Mouse (Mus musculus): ENCODE measurements around the gene Gm47289. TPM values are rescaled to one million over a fixed set of nuclear protein-coding genes. Genes with fewer than 3 reads are reported as not detected.

Gene Gm47289
- total RNA-seq (2021), result not detected

DNA sequence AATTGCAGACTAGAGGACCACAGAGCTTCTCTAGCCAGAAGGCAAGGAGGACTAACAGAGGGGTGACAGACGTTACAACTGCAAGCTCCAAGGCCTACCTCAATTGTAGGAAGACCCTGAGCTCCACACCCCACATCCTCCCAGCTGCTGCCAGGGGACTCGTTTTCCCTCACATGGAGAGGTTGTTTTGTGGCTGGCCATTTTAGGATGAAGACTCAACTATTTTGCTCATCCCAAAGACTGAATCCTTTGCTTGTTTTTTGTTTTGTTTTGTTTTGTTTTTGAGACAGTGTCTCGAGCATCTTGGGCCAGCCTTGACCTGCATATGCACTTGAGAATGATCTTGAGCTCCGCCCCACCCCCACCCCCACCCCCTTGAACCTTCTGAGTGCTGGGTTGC is at the start of gene Gm47289:
Gene Gm47289 (plus strand): TSS at position 301 of the 400 bp plus-strand sequence.
- no peak for DNase-seq (ENCODE audit: low spot score in 2 of 2)
- intact Hi-C loops (cut with DNase I), result loop anchor here (10.0 kb wide), 1 partner anchor 196 kb away; the partner anchor contains the start of gene Xylb

DNA sequence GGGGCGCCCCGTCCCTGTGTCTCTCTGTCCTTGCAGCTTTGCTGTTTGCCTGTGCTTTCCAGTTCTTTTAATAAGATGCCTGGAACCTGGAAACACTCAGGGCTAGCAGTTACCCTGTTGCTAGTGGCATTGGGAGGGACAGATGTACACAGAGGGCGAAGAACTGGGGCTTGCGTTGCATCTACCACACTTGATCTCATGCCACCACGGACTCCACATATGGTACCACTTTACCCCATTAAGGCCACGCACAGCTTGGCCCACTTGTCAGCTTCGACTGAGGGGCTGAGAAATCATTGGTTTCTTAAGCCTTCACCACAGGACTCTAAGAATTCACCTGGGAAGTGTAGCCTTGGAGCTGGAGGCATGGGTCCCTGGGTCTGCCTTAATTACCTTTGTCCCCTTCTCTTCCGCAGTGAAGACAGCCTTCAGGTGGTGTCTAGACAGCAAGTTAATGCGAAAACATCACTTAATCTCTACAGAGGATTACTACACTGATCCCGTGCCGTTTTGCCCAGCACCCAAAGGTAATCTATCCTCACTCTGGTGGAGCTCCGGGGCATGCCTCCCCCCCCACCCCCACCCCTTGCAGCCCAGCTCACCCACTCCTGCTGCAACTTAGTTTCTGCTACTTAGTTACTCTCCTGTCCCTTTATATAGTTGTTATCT is 49.1 kb upstream of the Gm47289 start:
- intact Hi-C loops (cut with DNase I), result loop anchor here (10.0 kb wide), 1 partner anchor 235 kb away; the partner anchor contains the start of gene Myd88
- no peak for DNase-seq (ENCODE audit: low spot score in 2 of 2)

DNA sequence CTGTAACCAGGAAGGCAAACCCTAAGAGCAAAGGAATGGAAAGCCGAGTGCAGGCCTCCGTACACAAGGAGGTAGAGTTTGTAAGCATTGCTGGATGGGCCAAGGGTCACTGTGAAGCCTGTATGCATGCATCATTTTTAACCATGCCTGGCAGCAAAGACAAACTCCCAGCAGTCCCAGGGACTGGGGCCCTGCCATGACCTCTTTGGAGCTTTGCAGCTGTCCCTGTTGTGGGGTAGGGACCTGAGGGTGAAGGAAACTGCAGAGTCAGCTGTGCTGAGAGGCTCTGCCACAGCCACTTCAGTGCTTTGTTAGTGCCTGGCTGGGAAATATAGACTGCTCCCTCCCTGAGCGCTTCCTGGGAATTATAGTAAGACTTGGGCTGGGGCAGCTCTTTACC is 48.3 kb upstream of the Gm47289 start:
- intact Hi-C loops (cut with DNase I), result no loop called here
- no peak for DNase-seq (ENCODE audit: low spot score in 2 of 2)

DNA sequence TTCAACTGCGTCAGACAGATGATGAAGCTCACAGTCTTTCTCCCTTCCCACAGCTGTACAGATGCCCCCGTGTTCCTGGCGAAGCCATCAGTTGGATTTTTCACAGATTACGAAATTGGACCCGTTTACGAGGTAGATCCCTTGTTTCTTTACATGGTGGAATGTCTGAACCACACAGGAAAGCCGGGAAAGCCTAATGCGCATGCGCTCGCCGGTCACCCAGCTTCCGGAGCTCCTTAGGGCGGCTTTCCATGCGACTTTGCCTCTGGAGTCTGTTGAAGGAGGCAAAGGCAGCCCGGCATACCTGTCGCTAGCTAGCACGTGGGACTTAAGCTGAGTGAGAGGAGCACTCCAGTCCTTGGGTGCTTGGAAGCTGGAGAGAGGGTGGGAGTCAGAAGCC is 44.0 kb upstream of the Gm47289 start:
- intact Hi-C loops (cut with DNase I), result no loop called here
- DNase-seq (ENCODE audit: low spot score in 2 of 2), result no peak

DNA sequence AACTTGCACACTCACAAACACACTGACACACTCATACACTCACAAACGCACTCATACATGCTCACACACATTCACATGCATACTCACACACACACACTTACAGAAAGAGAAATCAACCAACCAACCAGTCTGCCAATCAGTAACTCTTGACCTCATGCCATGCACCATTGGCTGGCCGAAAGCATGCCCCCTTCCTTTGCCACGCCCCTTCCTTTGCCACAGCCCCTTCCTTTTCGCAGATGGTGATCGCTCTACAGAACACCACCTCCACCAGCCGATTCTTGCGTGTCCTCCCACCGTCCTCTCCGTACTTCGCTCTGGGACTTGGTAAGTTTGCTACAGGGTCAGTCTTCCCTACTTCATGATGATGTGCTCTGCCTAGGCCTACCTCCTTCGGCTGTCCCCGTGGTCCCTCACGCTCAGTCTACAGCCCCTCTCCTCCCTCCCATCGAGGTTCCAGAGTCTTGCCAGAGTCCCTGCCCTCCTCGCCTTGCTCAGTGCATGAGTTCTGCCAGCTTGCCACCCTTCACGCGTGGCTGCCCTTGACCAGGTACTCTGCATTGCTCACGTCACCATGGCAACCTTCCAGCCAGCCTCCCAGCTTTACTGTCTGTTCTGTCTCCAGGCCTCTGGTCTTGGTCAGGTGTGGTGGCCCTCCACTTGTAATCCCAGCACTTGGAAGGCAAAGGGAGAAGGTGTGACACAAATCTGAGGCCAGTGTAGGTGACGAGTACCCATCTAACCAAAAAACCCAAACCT is 39.4 kb upstream of the Gm47289 start:
- DNase-seq (ENCODE audit: low spot score in 2 of 2), result no peak
- intact Hi-C loops (cut with DNase I), result no loop called here

DNA sequence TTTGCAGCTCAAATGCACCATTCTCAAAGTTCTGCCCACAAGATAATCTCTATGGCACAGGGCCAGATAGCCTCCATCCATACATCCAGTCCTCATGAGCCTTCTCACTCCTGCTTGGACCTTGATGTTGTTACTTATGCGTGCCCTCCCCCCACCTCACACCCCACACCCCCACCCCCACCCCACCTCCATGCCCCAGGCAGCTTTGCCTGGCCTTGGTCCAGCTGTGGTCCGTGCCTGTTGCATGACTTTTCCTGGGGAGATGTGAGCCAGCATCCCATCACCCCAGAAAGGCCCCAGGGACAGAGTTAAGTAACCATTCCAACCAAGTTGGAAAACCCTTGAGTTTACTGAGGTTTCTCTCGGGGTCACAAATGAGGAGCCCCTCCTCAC is 38.8 kb upstream of the Gm47289 start:
- intact Hi-C loops (cut with DNase I), result no loop called here
- DNase-seq (ENCODE audit: low spot score in 2 of 2), result no peak

DNA sequence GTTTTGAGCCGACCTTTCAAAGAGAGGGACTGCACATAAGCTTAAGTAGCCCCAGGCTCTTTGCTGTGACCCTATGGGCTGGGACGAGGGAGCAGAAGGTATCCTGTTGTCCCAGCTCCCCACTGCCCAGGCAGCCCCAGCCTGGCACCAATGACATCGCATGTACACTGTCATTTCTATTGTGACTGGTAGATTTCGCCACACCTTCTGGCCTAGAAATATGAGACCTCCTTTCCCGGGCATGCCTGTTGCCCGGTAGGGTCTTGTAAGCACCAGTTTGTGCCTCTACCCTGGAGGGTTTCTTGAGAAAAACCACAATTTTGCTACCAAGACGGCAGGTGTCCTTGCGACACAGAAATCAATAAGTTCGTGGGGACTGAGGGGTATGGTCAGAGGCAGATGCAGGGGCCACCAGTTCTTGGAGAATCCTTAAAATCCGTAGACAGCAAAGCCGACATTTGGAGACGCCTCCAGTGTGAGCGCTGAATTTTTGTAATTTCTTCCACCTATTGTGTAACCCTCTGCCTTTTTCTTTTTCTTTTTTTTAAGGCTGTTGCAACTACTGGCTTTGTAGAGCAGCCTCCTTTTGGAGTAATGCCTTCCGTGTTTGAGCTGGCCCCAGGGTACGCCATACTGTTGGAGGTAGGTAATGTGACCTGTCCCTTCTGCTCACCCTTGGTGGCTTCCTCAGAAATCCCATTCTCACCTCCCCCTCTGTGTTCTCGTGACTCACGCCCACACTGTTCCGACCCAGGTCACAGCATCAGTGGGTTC is 36.2 kb upstream of the Gm47289 start:
- intact Hi-C loops (cut with DNase I), result no loop called here
- no peak for DNase-seq (ENCODE audit: low spot score in 2 of 2)

DNA sequence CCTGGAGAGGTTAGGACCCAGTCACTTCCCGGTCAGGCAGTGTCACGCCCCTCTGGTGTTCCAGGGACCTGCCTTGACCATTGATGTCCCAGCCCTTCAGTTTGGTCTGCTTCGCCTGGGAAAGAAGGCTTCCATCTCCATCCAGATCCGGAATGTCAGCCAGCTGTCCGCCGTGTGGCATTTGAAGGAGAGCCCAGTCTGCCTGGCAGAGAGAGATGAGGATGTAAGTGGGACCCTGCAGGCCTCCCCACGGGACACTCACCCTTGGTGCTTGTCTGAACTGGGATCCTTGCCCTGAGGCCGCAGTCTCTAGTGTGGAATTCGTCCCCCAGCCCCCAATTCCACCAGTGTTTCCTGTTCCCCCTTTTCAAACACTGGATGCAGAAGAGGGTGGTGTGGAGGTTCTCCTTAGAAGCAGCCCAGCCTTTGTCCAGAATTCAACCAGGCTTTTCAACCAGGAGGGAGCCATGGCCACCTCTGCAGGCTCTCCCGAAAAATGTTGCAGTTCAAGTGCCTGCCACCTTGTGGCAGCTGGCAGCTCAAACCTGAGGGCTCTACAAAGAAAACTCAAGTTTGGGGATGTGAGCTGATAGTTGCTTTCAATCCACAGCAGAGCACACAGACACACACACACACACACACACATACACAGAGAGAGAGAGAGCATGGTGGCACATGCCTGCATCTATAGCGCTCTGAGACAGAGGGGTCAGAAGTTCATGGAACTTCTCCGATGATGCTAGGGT is 30.4 kb upstream of the Gm47289 start:
- DNase-seq (ENCODE audit: low spot score in 2 of 2), result no peak
- intact Hi-C loops (cut with DNase I), result no loop called here

DNA sequence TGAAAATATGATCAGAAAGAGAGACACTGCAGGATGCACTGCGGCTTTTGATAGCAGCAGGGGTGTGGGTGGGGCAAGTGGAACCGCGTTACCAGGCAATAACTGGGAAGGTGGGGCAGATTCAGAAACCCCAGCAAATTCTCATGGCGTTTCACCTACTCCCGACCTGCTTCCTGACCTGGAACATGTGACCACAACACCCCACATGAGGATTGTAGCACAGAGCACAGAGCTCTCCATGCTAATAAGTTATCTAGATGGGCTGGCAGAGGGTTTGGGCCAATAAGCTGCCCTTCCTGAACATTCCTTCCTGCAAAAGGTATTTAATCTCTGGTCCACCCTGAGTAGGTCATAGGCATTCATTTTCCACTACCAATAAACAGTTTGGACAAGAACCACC is 28.3 kb upstream of the Gm47289 start:
- DNase-seq (ENCODE audit: low spot score in 2 of 2), result no peak
- intact Hi-C loops (cut with DNase I), result no loop called here

DNA sequence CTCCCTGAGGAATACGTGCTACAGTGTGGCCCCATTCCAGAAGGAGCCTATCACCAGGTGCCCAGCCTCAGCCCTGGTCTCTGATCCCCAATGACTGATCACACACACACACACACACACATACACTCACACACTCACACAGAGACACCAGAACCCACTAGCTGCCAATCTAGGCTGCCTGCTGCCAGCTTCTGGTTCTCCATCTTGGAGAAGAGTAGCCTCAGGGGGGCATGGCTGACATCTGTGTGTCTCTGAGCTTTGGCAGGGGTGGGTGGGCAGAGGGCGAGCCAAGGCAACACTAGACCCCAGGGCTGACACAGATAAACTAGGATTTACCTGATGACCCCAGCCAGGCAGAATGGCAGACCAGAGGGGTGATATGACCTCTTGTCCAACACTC is 20.1 kb upstream of the Gm47289 start:
- intact Hi-C loops (cut with DNase I), result no loop called here
- DNase-seq (ENCODE audit: low spot score in 2 of 2), result no peak

DNA sequence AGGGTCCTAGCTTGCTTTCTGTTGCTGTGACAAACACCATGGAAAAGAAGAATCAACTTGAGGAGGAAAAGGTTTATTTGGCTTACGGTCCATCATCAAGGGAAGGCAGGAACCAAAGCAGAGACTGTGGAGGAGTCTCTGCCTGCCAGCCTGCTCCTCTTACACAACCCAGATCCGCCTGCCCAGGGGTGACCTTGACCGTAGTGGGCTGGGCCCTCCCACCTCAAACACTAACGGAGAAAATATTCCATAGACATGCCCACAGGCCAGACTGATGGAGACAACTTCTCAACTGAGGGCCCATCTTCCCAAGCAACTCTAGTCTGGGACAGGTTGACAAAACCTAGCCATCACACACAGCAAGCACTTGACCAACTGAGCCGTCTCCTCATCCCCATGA is 16.9 kb upstream of the Gm47289 start:
- intact Hi-C loops (cut with DNase I), result no loop called here
- DNase-seq (ENCODE audit: low spot score in 2 of 2), result no peak

DNA sequence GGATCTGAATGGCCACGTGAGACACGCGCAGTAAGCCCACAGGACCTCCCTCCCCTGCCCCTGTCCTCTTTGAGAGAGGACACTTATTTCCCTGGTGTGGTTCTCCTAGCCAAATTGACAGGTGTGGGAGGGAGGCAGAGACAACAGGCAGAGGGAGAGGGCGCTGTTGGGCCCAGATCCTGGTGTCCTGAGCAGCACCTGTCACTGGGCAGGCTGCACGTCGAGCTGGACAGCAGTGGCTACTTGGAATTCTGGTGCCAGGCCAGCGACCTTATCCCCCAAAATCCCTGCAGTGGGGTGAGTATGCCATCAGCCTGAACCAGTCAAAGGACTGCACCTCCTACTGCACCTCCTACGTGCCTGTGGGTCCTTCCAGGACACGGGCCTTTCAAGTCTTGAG is 15.6 kb upstream of the Gm47289 start:
- DNase-seq (ENCODE audit: low spot score in 2 of 2), result no peak
- intact Hi-C loops (cut with DNase I), result no loop called here

DNA sequence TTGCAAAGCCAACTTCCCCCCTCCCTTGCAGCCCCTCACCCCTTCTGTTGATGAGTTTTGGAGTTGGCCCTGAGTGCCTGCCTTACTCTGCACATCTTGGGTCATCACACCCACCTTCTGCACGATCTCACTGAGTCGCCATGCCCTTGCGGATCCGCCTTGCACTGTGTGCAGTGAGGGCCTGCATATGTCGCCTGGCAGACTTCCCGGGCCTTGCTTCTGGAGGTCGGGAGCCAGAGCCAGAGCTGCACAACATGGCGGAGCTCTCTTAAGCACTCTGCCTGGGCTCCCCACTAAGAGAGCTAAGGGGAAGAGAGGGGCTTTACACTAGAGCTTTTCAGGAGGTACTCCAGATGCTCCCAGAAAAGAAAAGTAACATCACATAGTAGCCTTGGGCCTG is 14.3 kb upstream of the Gm47289 start:
- DNase-seq (ENCODE audit: low spot score in 2 of 2), result no peak

DNA sequence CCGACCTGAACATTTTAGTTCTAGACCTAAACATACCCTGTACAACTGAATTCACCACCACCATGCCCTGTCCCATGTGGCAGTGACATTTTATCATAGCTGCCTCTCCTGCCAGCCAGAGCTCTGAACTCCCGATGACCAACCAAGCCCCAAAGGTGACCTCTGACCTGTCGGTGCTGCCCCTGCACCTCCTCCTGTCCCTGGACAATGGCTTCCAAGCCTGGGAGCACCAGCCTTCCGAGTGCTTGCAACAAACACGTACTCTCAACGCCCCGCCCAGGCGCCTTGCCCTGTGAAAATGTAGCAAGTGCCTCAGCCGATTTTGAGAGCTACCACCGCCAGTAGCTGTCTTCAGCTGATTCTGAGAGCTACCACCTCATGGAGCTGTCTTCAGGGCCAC is 13.8 kb upstream of the Gm47289 start:
- intact Hi-C loops (cut with DNase I), result no loop called here
- no peak for DNase-seq (ENCODE audit: low spot score in 2 of 2)

More for the DNA sequence above, 14.3 kb upstream of the Gm47289 start:
- intact Hi-C loops (cut with DNase I), result no loop called here

DNA sequence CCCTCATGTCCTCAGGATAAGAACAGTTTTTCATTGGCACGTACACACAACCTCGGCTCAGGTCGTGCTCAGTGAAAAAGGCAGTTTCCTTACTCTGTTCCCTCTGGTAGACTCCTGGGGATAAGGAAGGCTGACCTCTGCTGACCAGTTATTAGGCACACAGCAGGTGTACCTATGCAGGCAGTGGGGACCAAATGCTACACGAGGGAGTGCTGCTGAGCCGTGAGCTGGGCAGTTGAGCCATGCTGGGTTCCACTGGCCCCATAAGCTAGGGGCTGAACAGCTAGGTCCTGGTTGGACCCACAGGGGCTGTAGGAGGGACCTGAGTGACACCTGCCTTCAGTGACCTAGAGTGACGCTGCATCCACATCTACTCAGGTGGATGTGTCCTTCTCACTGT is 13.3 kb upstream of the Gm47289 start:
- DNase-seq (ENCODE audit: low spot score in 2 of 2), result no peak
- intact Hi-C loops (cut with DNase I), result no loop called here

DNA sequence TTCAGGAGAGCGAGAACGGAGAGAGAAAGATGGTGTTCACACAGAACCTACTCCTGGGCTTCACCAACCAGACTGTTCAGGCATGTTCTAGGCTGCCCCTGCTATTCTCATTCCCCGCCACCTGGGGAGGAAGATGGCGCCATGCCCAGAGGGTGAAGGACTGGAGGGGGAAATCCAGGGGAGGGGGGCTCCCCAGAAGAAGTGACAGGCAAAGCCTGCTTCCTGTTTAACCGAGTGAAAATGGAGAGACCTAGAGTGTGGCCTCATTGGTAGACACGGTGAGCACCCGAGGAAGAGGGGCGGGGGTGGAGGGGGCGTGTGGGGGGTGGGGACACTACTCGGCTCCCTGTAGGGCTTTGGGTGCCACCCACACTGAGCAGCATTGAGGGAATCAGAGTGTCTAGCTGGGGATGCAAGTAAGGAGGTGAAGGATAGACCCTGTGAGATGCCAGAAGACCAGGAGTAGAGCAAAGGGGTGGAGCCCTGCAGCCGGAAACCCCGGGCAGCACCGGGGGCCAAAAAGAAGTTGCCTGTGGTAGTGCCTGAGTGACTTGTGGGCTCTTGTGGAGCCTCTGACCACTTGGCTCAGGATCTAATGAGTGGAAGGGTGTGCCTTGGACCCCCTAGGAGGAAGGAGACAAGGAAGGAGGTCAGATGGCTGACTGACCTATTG is 12.7 kb upstream of the Gm47289 start:
- intact Hi-C loops (cut with DNase I), result no loop called here
- no peak for DNase-seq (ENCODE audit: low spot score in 2 of 2)

DNA sequence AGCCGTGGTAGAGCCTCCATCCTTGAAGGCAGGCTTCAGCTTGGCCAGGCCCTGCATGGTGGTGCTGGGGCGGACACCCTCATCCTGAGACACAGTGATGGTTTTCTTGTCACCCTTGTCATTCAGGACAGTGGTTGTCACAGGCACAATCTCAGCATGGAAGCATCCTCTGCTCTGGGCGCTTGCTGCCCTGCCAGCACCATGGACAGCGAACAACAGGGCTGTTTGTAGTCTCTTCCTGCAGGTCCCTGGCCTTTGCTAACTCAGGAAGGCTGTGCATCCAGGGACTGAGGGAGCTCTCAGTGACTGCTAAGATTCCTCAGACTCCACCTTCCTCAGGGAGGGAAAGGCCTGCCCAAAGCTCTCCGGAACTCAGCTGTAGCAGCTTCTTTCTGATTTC is 9.4 kb upstream of the Gm47289 start:
- DNase-seq (ENCODE audit: low spot score in 2 of 2), result no peak
- intact Hi-C loops (cut with DNase I), result no loop called here

DNA sequence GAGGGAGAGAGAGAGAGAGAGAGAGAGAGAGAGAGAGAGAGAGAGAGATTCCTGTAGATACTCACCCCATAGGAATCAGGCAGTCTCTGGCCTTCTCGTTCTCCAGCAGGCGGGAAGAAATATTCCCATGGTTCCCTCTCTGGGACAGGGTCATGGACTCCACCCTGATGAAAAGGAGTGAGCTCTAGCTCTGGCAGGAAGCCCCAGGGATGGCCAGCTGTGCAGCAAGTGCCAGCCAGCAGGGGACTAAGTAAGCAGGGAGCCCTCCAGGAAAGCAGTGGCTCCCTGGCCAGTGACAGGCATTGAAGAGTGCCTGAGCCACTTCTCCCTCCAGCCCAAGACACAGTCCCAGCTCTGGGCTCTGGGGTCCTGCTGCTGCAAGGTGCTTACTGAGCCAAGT is 7.2 kb upstream of the Gm47289 start:
- intact Hi-C loops (cut with DNase I), result loop anchor here (10.0 kb wide), 1 partner anchor 203 kb away; the partner anchor contains the start of gene Xylb

DNA sequence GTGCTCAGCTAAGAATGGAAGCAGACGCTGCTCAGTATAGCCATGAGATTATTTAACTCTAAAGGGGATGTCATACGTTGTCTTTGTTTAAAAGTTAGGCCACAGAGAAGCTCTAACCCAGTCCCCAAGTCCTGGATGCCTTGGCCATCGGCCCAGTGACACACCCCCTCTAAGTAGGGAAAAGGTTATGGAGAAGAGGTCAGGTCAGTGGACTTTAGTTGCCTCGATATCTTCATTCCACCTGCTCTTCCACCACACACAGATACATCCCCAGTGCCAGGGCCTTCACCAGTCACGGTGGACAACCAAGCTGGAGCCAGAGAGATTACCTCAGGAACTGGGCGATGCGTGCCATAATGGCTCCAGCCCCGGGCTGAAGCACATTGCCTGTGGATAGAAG is 3.5 kb upstream of the Gm47289 start:
- intact Hi-C loops (cut with DNase I), result loop anchor here (10.0 kb wide), 1 partner anchor 199 kb away; the partner anchor contains the start of gene Xylb
- no peak for DNase-seq (ENCODE audit: low spot score in 2 of 2)

More for the DNA sequence above, 7.2 kb upstream of the Gm47289 start:
- no peak for DNase-seq (ENCODE audit: low spot score in 2 of 2)
